Mouse (Mus musculus): ENCODE data around the gene 4930432M17Rik. TPM values are rescaled to one million over a fixed set of nuclear protein-coding genes. Genes with fewer than 3 reads are reported as not detected.
A peak's percentile ranks its signal among the peaks of the same experiment; 100 is the strongest.

4930432M17Rik gene
- polyA plus RNA-seq, 1 experiment from 2014 or later = not detected

- ATAC-seq (ENCODE audit: low read depth) = no peak
- H3K9ac ChIP-seq (ENCODE audit: low read depth, low read length) = no peak overlapping the region
- no peaks in the 10 kb centered on the region; the same call in 1 of the 2 replicates for H3K4me1 ChIP-seq (ENCODE audit: control insufficient read depth, low read depth, low read length)
These were observed 18.4 kb upstream of the 4930432M17Rik start for GRCm38 (mm10) chr3:121652186-121652585.

GRCm38 (mm10) chr3:121656922-121657321 lies 13.6 kb upstream of the 4930432M17Rik start:
- Histone ChIP-seq H3K9ac (ENCODE audit: low read depth, low read length) (no peak overlapping the region), H3K4me2 (ENCODE audit: low read depth, low read length) (no peak overlapping the region), H3K9me3 (replicated peaks; ENCODE audit: control insufficient read depth, low read length) (no peaks in the 10 kb centered on the region), H3K27me3 (ENCODE audit: control insufficient read depth, insufficient read depth, low read depth, low read length) (no peaks in the 10 kb centered on the region), H3K27ac (ENCODE audit: low read length) (no peak overlapping the region), H3K36me3 (ENCODE audit: control insufficient read depth, insufficient read depth) (no peaks in the 10 kb centered on the region), H3K4me3 (ENCODE audit: low read depth, low read length) (no peak overlapping the region), H3K4me1 (ENCODE audit: control insufficient read depth, low read depth, low read length) (no peaks in the 10 kb centered on the region)
- WGBS (ENCODE audit: insufficient replicate concordance) = 82% methylated on average over 4 of the region's 4 CpGs
- ATAC-seq (ENCODE audit: low read depth) = no peak

More at GRCm38 (mm10) chr3:121652186-121652585, 18.4 kb upstream of the 4930432M17Rik start:
- WGBS (ENCODE audit: insufficient replicate concordance) = 45% methylated on average over 1 of the region's 1 CpGs
- Histone ChIP-seq H3K36me3 (ENCODE audit: control insufficient read depth, insufficient read depth) (no peaks in the 10 kb centered on the region), H3K4me3 (ENCODE audit: low read depth, low read length) (no peak overlapping the region), H3K27ac (ENCODE audit: low read length) (no peak overlapping the region), H3K9me3 (replicated peaks; ENCODE audit: control insufficient read depth, low read length) (no peaks in the 10 kb centered on the region), H3K27me3 (ENCODE audit: control insufficient read depth, insufficient read depth, low read depth, low read length) (no peaks in the 10 kb centered on the region), H3K4me2 (ENCODE audit: low read depth, low read length) (no peak overlapping the region)

GRCm38 (mm10) chr3:121662705-121663469 lies 7.7 kb upstream of the 4930432M17Rik start:
- no peak overlapping the region for H3K9ac ChIP-seq (ENCODE audit: low read depth, low read length)
- no peak overlapping the region for H3K27ac ChIP-seq (ENCODE audit: low read length)
- WGBS (ENCODE audit: insufficient replicate concordance) = 61% methylated on average over 4 of the region's 4 CpGs
- H3K9me3 ChIP-seq (replicated peaks; ENCODE audit: control insufficient read depth, low read length) = no peaks in the 10 kb centered on the region
- H3K27me3 ChIP-seq (ENCODE audit: control insufficient read depth, insufficient read depth, low read depth, low read length) = no peaks in the 10 kb centered on the region
- ATAC-seq (ENCODE audit: low read depth) = 0 out of 2 replicates have a peak, but pooled peaks have one; percentile 13
- no peaks in the 10 kb centered on the region for H3K36me3 ChIP-seq (ENCODE audit: control insufficient read depth, insufficient read depth)
- H3K4me2 ChIP-seq (ENCODE audit: low read depth, low read length) = no peak overlapping the region
- no peak overlapping the region for H3K4me3 ChIP-seq (ENCODE audit: low read depth, low read length)
- H3K4me1 ChIP-seq (ENCODE audit: control insufficient read depth, low read depth, low read length) = no peaks in the 10 kb centered on the region

DNA sequence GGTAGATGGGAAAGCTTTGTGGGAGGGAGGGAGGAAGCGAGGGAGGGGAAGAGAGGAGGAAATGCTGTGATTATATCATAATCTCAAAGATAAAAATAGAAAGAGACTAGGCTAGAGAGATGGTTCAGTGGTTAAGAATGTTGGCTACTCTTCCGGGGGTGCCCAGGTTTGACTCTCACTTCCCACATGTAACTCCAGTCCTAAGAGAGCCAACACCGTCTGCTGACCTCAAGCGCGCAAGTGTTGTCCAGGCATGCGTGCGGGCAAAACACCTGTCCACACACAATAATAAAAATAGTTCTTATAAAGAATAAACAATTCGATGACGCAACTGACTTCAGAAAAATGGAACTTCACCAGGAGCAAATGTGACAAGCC lies 7.1 kb upstream of the 4930432M17Rik start:
- H3K36me3 ChIP-seq (ENCODE audit: control insufficient read depth, insufficient read depth) = no peaks in the 10 kb centered on the region
- H3K9me3 ChIP-seq (replicated peaks; ENCODE audit: control insufficient read depth, low read length) = no peaks in the 10 kb centered on the region
- H3K27me3 ChIP-seq (ENCODE audit: control insufficient read depth, insufficient read depth, low read depth, low read length) = no peaks in the 10 kb centered on the region
- H3K9ac ChIP-seq (ENCODE audit: low read depth, low read length) = no peak overlapping the region
- no peak for ATAC-seq (ENCODE audit: low read depth)
- 70% methylated on average over 9 of the region's 9 CpGs for WGBS (ENCODE audit: insufficient replicate concordance)
- no peak overlapping the region for H3K27ac ChIP-seq (ENCODE audit: low read length)
- H3K4me3 ChIP-seq (ENCODE audit: low read depth, low read length) = no peak overlapping the region
- no peaks in the 10 kb centered on the region for H3K4me1 ChIP-seq (ENCODE audit: control insufficient read depth, low read depth, low read length)
- no peak overlapping the region for H3K4me2 ChIP-seq (ENCODE audit: low read depth, low read length)

- Histone ChIP-seq H3K27ac (ENCODE audit: low read length) (no peak overlapping the region), H3K9me3 (replicated peaks; ENCODE audit: control insufficient read depth, low read length) (no peaks in the 10 kb centered on the region), H3K27me3 (ENCODE audit: control insufficient read depth, insufficient read depth, low read depth, low read length) (no peaks in the 10 kb centered on the region), H3K9ac (ENCODE audit: low read depth, low read length) (no peak overlapping the region), H3K4me2 (ENCODE audit: low read depth, low read length) (no peak overlapping the region), H3K4me1 (ENCODE audit: control insufficient read depth, low read depth, low read length) (no peaks in the 10 kb centered on the region), H3K36me3 (ENCODE audit: control insufficient read depth, insufficient read depth) (no peaks in the 10 kb centered on the region), H3K4me3 (ENCODE audit: low read depth, low read length) (no peak overlapping the region)
- ATAC-seq (ENCODE audit: low read depth) = no peak
- WGBS (ENCODE audit: insufficient replicate concordance) = 33% methylated on average over 5 of the region's 5 CpGs
These were observed 1.7 kb downstream of the 4930432M17Rik start for GRCm38 (mm10) chr3:121672135-121672790.

- 50% methylated on average over 4 of the region's 4 CpGs for WGBS (ENCODE audit: insufficient replicate concordance)
- Histone ChIP-seq H3K9me3 (replicated peaks; ENCODE audit: control insufficient read depth, low read length) (no peaks in the 10 kb centered on the region), H3K36me3 (ENCODE audit: control insufficient read depth, insufficient read depth) (no peaks in the 10 kb centered on the region), H3K4me2 (ENCODE audit: low read depth, low read length) (no peak overlapping the region), H3K9ac (ENCODE audit: low read depth, low read length) (no peak overlapping the region), H3K4me3 (ENCODE audit: low read depth, low read length) (no peak overlapping the region), H3K27ac (ENCODE audit: low read length) (no peak overlapping the region), H3K4me1 (ENCODE audit: control insufficient read depth, low read depth, low read length) (no peaks in the 10 kb centered on the region; the same call in 1 of the 2 replicates), H3K27me3 (ENCODE audit: control insufficient read depth, insufficient read depth, low read depth, low read length) (no peaks in the 10 kb centered on the region)
- no peak for ATAC-seq (ENCODE audit: low read depth)
These were observed 8.4 kb downstream of the 4930432M17Rik start for GRCm38 (mm10) chr3:121678935-121679334.

DNA sequence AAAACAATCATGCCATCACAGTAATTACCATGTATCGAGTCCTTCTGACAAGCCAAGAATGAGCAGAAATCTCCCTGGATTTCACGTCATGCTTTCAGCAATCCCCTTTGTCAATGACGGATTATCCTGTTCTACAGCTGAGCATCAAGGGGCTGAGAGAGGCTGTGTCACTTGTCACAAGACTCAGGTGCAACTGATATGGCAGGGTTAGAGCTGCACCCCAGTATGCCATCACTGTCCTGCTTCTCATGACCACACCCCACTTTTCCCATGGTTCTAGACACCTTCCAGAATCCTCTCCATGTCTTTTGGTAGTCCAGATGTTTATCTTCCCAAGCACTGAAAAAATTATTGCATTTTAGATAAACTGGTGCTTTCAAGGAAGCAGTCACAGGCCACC lies 8.9 kb downstream of the 4930432M17Rik start:
- Histone ChIP-seq H3K4me2 (ENCODE audit: low read depth, low read length) (no peak overlapping the region), H3K9me3 (replicated peaks; ENCODE audit: control insufficient read depth, low read length) (no peaks in the 10 kb centered on the region), H3K9ac (ENCODE audit: low read depth, low read length) (no peak overlapping the region), H3K36me3 (ENCODE audit: control insufficient read depth, insufficient read depth) (no peaks in the 10 kb centered on the region), H3K4me3 (ENCODE audit: low read depth, low read length) (no peak overlapping the region), H3K4me1 (ENCODE audit: control insufficient read depth, low read depth, low read length) (no peaks in the 10 kb centered on the region; the same call in 1 of the 2 replicates), H3K27ac (ENCODE audit: low read length) (no peak overlapping the region), H3K27me3 (ENCODE audit: control insufficient read depth, insufficient read depth, low read depth, low read length) (no peaks in the 10 kb centered on the region)
- ATAC-seq (ENCODE audit: low read depth) = no peak
- 69% methylated on average over 3 of the region's 3 CpGs for WGBS (ENCODE audit: insufficient replicate concordance)

DNA sequence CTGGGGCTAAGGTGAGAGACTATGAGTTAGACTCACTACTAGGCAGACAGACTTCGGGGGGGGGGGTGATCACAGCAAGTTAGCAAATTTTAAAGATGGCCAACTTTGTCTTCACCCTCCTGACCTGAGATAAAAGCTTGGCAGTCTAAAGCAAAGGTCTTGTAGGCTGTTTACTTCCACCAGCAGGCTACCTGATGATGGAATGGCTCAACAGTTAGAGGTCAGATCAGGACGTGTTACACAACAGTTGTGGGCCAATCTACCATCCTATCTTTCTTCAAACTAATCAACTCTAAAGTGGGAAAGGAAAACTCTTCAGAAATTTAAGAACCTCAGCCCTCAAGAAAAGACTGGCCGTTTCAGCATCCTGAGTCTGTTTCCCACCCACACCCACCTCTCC lies 9.6 kb downstream of the 4930432M17Rik start:
- Histone ChIP-seq H3K27me3 (ENCODE audit: control insufficient read depth, insufficient read depth, low read depth, low read length) (no peaks in the 10 kb centered on the region), H3K9me3 (replicated peaks; ENCODE audit: control insufficient read depth, low read length) (no peaks in the 10 kb centered on the region), H3K4me2 (ENCODE audit: low read depth, low read length) (no peak overlapping the region), H3K36me3 (ENCODE audit: control insufficient read depth, insufficient read depth) (no peaks in the 10 kb centered on the region), H3K4me1 (ENCODE audit: control insufficient read depth, low read depth, low read length) (no peaks in the 10 kb centered on the region; the same call in 1 of the 2 replicates), H3K27ac (ENCODE audit: low read length) (no peak overlapping the region), H3K4me3 (ENCODE audit: low read depth, low read length) (no peak overlapping the region), H3K9ac (ENCODE audit: low read depth, low read length) (no peak overlapping the region)
- WGBS (ENCODE audit: insufficient replicate concordance) = 25% methylated on average over 3 of the region's 3 CpGs
- peak; percentile 60 for ATAC-seq (ENCODE audit: low read depth)
